Mouse (Mus musculus) intestine, postnatal 0 days (tissue): Measurements from ENCODE around the gene Galnt6. TPM values are rescaled to one million over a fixed set of nuclear protein-coding genes. Genes with fewer than 3 reads are reported as not detected.

Experiments
- ATAC-seq: fragments of 200-750 bp; cut with Nextera tagmentation; 2 replicates; pipeline ENCODE4 v1.8.0; 2017; ENCODE audit warnings: mild to moderate bottlenecking, moderate TSS enrichment, moderate library complexity
- H3K27ac ChIP-seq: fragments of 300-500 bp; sonication (generic); 2 replicates; pipeline ENCODE4 v1.5.1; 2014; ENCODE audit warnings: mild to moderate bottlenecking, low read depth, low read length, moderate library complexity
- H3K27me3 ChIP-seq: fragments of 300-500 bp; sonication (generic); replicated peaks from 2 replicates; pipeline ENCODE4 v1.6.1; 2014; ENCODE audit warnings: low read length, mixed read lengths; ENCODE audit not compliant: control insufficient read depth, insufficient read depth
- H3K36me3 ChIP-seq: fragments of 300-500 bp; sonication (generic); 2 replicates; pipeline ENCODE4 v1.6.1; 2014; ENCODE audit warnings: mild to moderate bottlenecking, moderate library complexity; ENCODE audit not compliant: control insufficient read depth, insufficient read depth
- H3K4me1 ChIP-seq: fragments of 300-500 bp; sonication (generic); replicated peaks from 2 replicates; pipeline ENCODE4 v1.6.1; 2014; ENCODE audit warnings: antibody characterized with exemption, low read length, mixed read lengths; ENCODE audit not compliant: control insufficient read depth, insufficient read depth
- H3K4me2 ChIP-seq: fragments of 300-500 bp; sonication (generic); replicated peaks from 2 replicates; pipeline ENCODE4 v1.6.1; 2014; ENCODE audit warnings: low read depth, mild to moderate bottlenecking, moderate library complexity
- H3K4me3 ChIP-seq: fragments of 300-500 bp; sonication (generic); 2 replicates; pipeline ENCODE4 v1.5.1; 2014; ENCODE audit warnings: low read depth, low read length
- H3K9ac ChIP-seq: fragments of 300-500 bp; sonication (generic); 2 replicates; pipeline ENCODE4 v1.6.1; 2014; ENCODE audit warnings: mild to moderate bottlenecking, low read depth, low read length
- H3K9me3 ChIP-seq: fragments of 300-500 bp; sonication (generic); 2 replicates; pipeline ENCODE4 v1.6.1; 2016; ENCODE audit warnings: mixed run types; ENCODE audit not compliant: control insufficient read depth
- CTCF ChIP-seq: sonication (generic); IDR thresholded peaks from 2 replicates; pipeline ENCODE4 v1.5.1; 2016; ENCODE audit warnings: low read depth, mild to moderate bottlenecking, control low read depth, antibody characterized with exemption, moderate library complexity
- WGBS: fragments of 180-500 bp; shearing (Covaris S2); extraction: QIAGEN DNeasy Blood & Tissue Kit; methylation state at CpG from one replicate; pipeline ENCODE4 v1.1.7; 2014; 5-methylcytosine and 5-hydroxymethylcytosine counted together
- polyA plus RNA-seq: library from polyadenylated mRNA; unstranded; fragments of >200 nt; fragmentation: Nextera tagmentation; extraction: Ambion mirVana; gene quantifications from 2 replicates; pipeline ENCODE4 v1.2.1, GENCODE M21; 2015

Gene Galnt6
- polyA plus RNA-seq, 1 experiment from 2014 or later, result 72.5 TPM

DNA sequence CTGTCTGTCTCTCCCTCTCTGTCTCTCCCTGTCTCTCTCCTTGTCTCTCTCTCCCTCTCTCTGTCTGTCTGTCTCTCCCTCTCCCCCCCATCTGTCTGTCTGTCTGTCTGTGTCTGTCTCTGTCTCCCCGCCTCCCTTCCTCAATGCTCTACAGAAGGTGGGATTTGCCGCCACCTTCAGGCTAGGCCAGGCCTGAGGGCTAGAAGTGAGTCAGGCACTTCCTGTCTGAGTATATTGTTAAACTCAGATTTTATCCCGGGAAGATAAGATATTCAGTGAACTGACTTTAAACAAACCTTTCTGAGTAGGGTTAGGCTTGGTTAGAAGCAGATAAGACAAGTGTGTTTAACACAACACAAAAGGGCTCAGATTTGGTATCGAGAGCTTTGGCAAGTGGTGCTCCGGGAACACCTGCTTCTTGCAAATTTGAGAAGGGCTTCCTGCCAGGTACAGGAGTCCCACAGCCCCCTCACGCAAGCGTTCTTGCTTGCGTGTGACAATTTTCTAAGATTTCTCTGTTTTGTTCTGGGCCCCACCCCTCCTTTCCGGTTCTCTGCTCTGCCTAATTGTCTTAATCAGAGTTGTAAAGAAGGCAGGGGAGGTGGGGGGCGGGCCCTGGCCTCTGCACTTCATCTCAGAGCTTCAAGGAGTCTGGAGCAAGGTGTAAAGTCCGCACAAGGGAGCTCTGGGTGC, 25.8 kb upstream of the Galnt6 start:
- H3K4me2 ChIP-seq, result peak overlapping the region; percentile 58
- peak; percentile 85 for ATAC-seq
- H3K4me3 ChIP-seq, result peak overlapping the region; percentile 20; the same call in 1 of the 2 replicates
- 7% methylated on average over 11 of the region's 11 CpGs for WGBS
- no peaks in the 10 kb centered on the region for H3K4me1 ChIP-seq
- no peaks in the 10 kb centered on the region for H3K9me3 ChIP-seq
- TF ChIP-seq CTCF, result peak; percentile 88
- no peaks in the 10 kb centered on the region for H3K36me3 ChIP-seq
- no peaks in the 10 kb centered on the region for H3K27me3 ChIP-seq
- peak overlapping the region; percentile 66 for H3K27ac ChIP-seq
- H3K9ac ChIP-seq, result no peak overlapping the region

DNA sequence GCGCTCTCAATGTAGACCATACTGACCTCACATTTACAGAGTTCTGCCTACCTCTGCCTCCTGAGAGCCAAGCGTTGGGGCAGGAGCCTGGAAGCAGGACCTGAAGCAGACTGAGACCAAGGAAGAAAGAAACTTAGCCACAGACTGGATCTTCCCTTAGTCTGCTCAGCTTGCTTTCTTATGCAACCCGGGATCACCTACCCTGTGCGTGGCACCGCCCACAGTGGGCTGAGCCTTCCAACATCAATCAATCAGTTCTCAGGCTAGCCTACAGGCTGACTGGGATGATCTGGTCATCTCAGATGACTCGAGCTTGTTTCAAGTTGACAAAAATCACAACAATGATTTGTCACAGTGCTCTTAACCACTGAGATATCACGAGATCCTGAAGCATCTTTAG, 24.9 kb upstream of the Galnt6 start:
- TF ChIP-seq CTCF, result no peak
- Histone ChIP-seq H3K27me3 (no peaks in the 10 kb centered on the region), H3K36me3 (no peaks in the 10 kb centered on the region), H3K9ac (no peak overlapping the region; the same call in 1 of the 2 replicates), H3K4me3 (no peak overlapping the region), H3K4me1 (no peaks in the 10 kb centered on the region), H3K9me3 (no peaks in the 10 kb centered on the region), H3K4me2 (no peak overlapping the region), H3K27ac (no peak overlapping the region)
- no peak for ATAC-seq
- 44% methylated on average over 7 of the region's 7 CpGs for WGBS

DNA sequence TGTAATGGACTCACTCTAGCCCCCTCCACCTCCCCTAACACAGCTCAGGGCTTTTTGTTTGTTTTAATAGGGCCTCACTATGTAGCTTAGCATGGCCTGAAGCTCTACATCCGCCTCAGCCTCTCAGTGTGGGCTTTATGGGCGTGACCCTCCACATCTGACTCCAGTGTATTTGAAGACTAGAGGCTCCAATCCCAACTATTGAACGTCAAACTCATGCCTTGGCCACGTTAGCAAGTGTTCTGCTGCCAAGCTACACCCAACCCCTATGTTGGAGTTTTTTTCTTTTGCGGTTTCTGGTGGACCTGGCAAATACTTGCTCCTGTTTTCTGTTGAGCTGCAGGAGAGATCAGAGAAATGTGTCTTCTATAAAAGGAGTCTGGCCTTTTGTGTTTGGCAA, 23.9 kb upstream of the Galnt6 start:
- Histone ChIP-seq H3K27me3 (no peaks in the 10 kb centered on the region), H3K4me2 (no peak overlapping the region), H3K27ac (no peak overlapping the region), H3K4me1 (no peaks in the 10 kb centered on the region), H3K9ac (no peak overlapping the region), H3K36me3 (no peaks in the 10 kb centered on the region), H3K9me3 (no peaks in the 10 kb centered on the region), H3K4me3 (no peak overlapping the region)
- no peak for ATAC-seq
- WGBS, result 60% methylated on average over 5 of the region's 5 CpGs
- TF ChIP-seq CTCF, result no peak

DNA sequence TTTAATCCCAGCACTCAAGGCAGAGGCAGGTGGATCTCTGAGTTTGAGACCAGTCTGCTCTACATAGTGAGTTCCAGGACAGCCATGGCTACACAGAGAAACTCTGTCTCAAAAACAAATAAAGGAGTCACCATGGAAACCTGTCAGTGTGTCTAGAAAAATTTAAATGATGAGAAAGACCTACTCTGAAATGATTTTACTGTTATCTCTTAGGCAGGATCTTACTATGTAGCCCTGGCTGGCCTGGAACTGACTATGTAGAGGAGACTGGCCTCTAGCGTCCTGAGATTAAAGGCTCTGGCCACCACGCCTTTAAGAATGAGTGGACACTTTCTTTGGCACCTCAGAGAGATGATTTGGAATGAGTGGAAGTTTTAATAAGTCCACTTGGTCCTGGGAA, 23.3 kb upstream of the Galnt6 start:
- H3K9me3 ChIP-seq, result no peaks in the 10 kb centered on the region
- H3K27me3 ChIP-seq, result no peaks in the 10 kb centered on the region
- no peak overlapping the region for H3K4me3 ChIP-seq
- no peaks in the 10 kb centered on the region for H3K4me1 ChIP-seq
- 82% methylated on average over 2 of the region's 2 CpGs for WGBS
- H3K27ac ChIP-seq, result no peak overlapping the region
- TF ChIP-seq CTCF, result no peak
- no peaks in the 10 kb centered on the region for H3K36me3 ChIP-seq
- no peak overlapping the region for H3K9ac ChIP-seq
- H3K4me2 ChIP-seq, result no peak overlapping the region
- ATAC-seq, result no peak

DNA sequence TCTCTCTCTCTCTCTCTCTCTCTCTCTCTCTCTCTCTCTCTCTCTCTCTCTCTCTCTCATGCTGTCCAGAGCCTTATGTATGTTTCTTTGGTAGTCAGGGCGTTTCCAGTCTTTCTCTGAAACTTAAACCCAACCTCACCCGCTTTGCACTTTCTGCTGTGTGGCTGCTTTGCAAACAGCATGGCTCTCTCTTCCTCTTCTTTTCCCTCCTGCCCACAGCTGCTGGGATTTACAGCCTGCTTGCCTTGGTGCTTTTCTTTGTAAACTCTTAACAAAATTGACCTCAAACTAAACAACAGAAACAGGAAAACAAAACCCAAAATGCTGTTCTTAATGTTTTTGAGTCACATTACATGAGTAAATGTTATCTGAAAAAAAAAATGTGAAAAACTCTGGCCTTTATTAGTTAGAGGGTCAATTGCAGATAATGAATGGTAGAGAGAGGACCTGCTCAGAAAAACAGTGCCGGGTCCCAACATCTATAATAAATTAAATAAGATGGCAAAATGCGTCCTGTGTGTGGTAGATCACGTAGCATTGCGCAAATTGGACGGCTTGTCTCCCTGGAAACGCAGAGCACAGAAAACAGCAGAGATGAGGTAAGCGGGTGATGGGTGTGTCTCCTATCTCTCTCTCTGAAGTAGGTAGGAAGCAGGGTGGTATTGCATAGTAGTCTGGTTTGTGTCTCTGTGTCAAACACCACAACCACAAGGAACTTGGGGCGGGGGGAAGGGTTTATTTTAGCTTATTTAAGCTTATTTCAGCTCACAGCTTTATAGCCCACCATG, 20.8 kb upstream of the Galnt6 start:
- no peak overlapping the region for H3K4me2 ChIP-seq
- peak; percentile 39 for ATAC-seq
- H3K27me3 ChIP-seq, result no peaks in the 10 kb centered on the region
- H3K27ac ChIP-seq, result no peak overlapping the region
- H3K4me1 ChIP-seq, result 0 out of 2 replicates have a peak, but pooled peaks cover 3% of the 10 kb centered on the region
- 32% methylated on average over 10 of the region's 10 CpGs for WGBS
- no peak overlapping the region for H3K9ac ChIP-seq
- no peaks in the 10 kb centered on the region for H3K9me3 ChIP-seq
- TF ChIP-seq CTCF, result no peak
- no peak overlapping the region for H3K4me3 ChIP-seq
- no peaks in the 10 kb centered on the region for H3K36me3 ChIP-seq

DNA sequence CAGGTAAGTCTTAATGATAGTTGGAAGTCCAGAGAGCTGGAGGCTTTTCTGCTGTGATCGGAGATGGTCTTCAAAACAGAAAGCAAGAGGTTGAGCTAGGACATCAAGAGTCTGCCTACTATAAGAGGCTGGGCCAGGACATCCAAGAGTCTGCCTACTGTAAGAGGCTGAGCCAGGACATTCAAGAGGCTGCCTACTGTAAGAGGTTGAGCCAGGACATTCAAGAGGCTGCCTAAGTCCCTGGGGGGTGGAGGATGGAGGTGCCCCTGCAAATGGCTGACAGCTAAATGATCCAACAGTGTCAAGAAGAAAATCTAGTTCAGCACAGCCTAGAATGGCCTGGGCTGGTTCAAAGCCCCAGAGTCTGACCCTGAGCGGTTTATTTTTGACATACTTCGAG, 19.4 kb upstream of the Galnt6 start:
- no peak for ATAC-seq
- H3K9me3 ChIP-seq, result no peaks in the 10 kb centered on the region
- no peak overlapping the region for H3K4me3 ChIP-seq
- 86% methylated on average over 3 of the region's 3 CpGs for WGBS
- no peak overlapping the region for H3K9ac ChIP-seq
- no peaks in the 10 kb centered on the region for H3K27me3 ChIP-seq
- H3K27ac ChIP-seq, result no peak overlapping the region
- 0 out of 2 replicates have a peak, but pooled peaks cover 3% of the 10 kb centered on the region for H3K4me1 ChIP-seq
- H3K36me3 ChIP-seq, result no peaks in the 10 kb centered on the region
- TF ChIP-seq CTCF, result no peak
- H3K4me2 ChIP-seq, result no peak overlapping the region
